Mouse (Mus musculus): Measurements from ENCODE around the gene Gm648.

- TF ChIP-seq CTCF (IDR thresholded peaks at IDR 0.05; ENCODE audit: extremely low read depth, insufficient read depth, low read length) = no peak
- peak; percentile 46; the same call in 1 of the 2 replicates for TF ChIP-seq POLR2A (IDR thresholded peaks at IDR 0.05; ENCODE audit: extremely low read depth, insufficient read depth, low read length)
Measured at GRCm38 (mm10) chrX:56597887-56598640, 48.7 kb upstream of the Gm648 start, which contains the start of gene Mmgt1.
